Mouse (Mus musculus) right cerebral cortex, adult 2 months (tissue): ENCODE results near the gene Fga.
A peak's percentile ranks its signal among the peaks of the same experiment; 100 is the strongest.

Experiments
- DNase-seq, 2 experiments: peaks; one replicate each; pipeline ENCODE4 v3.0.0; 2021 to 2022; ENCODE audit warnings: low spot score in 2 of 2

The Fga gene

DNA sequence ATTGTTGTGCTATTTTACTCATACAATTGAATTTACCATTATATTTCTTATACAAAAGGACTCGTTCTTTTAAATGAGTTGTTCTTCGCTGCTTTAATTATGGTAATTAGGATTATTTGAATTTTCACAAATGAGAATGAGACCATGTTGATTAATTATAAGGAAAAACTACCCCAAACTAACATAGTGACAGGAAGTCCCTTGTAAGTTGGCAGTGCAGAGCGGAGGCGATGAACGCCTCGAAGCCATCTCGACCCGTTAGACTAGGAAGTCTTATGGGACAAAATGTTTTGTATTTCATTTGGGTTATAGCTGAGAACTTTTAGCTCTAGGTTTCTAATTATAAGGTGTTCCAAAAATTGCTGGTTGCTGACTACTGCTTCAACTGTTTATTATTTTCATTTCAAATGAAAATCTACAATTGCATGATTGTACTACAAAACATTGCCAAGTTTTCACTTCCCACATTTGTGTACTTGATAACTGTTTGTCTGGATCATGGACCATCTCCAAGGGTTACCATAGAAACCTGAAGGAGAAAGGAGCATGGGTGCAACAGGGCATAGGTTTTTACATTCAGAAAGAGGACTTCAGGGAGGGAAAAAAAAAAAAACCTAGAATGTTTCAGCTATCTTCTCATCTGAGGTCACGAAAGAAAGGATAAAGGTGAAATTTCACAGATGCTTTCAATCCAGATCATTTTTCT, 1.8 kb downstream of the Fga start:
- DNase-seq: no peak

- no peak for DNase-seq
Measured at GRCm38 (mm10) chr3:83030331-83030730, 4.5 kb downstream of the Fga start.

GRCm38 (mm10) chr3:83032746-83033308, 7.0 kb downstream of the Fga start:
- DNase-seq: no peak

- DNase-seq: no peak
Measured at GRCm38 (mm10) chr3:83033801-83034200, 7.9 kb downstream of the Fga start.

DNA sequence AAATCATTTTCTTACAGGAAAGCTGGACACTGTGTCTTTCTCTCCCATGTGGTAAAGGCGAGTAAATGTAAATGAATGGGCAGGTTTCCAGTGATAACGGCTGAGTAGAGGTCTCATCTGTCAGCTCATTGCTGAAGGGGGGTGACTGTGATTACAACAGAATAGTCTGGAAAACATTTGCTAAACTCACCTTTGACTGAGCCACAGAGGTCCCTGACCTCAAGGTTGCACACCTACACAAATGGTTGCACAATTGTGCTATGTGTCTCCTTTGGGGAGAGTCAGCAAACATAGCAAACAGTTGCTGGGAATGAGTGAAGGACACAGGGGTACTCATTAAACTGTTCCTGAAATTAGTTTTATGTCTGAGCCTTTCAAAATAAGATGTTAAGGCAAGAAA, 13.0 kb downstream of the Fga start:
- no peak for DNase-seq

DNA sequence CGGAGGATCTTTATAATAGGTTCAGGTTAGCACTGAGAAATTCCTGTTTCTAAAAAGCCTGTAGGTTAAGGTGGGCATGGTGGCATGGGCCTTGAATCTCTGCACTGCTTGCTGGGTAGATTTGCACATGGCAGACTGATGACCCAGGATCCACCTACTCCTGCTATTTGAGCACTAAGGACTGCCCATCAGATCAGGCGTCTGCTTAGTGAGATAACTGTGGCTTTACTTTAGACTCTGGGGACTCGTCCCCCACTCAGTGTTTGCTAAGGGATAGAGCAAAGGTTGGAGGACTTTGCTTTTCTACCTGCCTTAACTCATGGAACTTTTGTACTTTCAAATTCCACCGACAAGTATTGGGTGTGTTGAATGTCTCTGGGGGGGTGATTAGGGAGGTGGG, 13.8 kb downstream of the Fga start:
- DNase-seq: no peak

GRCm38 (mm10) chr3:83042451-83042850, 16.6 kb downstream of the Fga start:
- no peak for DNase-seq

GRCm38 (mm10) chr3:83046649-83047048, 20.8 kb downstream of the Fga start:
- DNase-seq: no peak

GRCm38 (mm10) chr3:83049680-83050079, 23.8 kb downstream of the Fga start, which contains the start of gene Fgb:
TSS of gene Fgb (minus strand) at chr3:83049863.
- no peak for DNase-seq

DNA sequence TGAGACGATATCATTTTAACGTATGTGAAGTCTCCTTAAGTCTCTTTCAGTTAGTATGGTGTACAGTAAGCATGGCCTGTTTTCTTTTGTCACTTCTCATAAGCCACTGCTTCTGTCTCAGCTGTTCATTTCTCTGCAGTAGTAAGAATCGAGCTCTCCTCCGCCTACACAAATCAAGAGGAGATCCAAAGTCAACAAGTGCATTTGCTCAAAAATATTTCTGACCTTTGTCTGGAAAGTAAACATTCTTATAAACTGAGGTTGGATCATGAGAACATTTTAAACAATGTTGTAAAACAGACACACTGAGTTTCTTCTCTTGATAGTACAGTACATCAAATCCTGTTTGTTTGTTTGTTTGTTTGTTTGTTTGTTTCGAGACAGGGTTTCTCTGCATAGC, 24.8 kb downstream of the Fga start:
- DNase-seq: no peak

- DNase-seq: no peak
Measured at GRCm38 (mm10) chr3:83052102-83052501, 26.2 kb downstream of the Fga start.

DNA sequence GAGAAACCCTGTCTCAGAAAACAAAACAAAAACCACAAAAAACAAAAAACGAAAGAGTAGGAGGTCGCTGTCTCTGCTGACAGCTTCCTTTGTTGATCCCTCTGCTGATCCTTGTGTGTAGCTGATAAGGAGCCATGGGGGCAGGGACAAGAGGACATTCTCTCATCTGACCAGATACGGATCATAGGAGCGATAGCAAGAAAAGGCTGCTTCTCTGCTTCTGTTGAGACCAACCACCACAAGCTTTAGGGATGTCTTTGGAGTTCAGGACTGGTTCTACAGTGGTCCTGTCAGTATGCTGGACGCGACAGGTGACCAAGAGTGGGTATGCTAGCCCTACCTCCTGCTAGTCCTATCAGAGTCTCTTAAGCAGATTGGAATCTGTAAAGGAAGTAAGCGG, 27.2 kb downstream of the Fga start:
- no peak for DNase-seq

GRCm38 (mm10) chr3:83053758-83054157, 27.9 kb downstream of the Fga start:
- DNase-seq: peak; percentile 51 to 53

GRCm38 (mm10) chr3:83054759-83055158, 28.9 kb downstream of the Fga start:
- DNase-seq: no peak

- peak; percentile 97 to 99 for DNase-seq
Measured at GRCm38 (mm10) chr3:83055281-83056038, 29.6 kb downstream of the Fga start, which contains the start of gene Plrg1. TSS of gene Plrg1 (plus strand) at chr3:83055522.

- no peak for DNase-seq
Measured at GRCm38 (mm10) chr3:83057046-83057445, 31.2 kb downstream of the Fga start.

DNA sequence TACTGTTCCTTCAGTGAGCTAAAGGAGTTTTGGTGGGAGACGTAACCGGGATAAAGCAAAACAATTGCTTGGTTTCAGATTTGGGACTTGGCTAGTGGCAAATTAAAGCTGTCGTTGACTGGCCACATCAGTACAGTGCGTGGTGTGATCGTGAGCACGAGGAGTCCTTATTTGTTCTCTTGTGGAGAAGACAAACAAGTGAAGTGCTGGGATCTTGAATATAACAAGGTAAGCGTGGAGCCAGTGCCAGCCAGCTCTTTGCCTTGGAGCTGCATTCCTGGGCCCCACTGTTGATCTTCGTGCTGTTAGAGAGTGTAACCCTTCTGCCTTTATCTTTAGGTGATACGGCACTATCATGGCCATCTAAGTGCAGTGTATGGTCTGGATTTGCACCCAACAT, 42.0 kb downstream of the Fga start:
- DNase-seq: no peak

GRCm38 (mm10) chr3:83068869-83069268, 43.0 kb downstream of the Fga start:
- DNase-seq: no peak

- DNase-seq: no peak
Measured at GRCm38 (mm10) chr3:83070231-83070630, 44.4 kb downstream of the Fga start.

DNA sequence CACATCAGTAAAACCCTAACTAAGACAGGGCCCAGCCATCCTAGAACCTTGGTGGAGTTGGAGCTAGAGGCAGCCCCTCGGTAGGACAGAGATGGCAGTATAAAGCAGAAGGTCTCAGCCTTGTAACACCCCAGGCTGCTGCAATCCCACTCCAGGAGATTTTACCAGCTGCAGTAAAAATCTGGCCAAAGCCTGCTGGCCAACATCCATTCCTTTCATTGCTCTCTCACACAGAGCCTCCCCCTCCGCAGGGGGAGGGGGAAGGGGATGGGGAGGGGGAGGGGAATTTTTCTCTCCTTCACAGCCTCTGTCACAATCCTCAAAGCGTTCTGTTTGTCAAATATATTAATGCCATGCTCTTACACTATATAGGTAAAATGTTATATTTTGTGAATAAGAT, 50.7 kb downstream of the Fga start:
- DNase-seq: no peak

- DNase-seq: peak; percentile 63 to 69
Measured at GRCm38 (mm10) chr3:83080567-83081055, 54.7 kb downstream of the Fga start.
